Mouse (Mus musculus) limb, embryonic 15.5 days (tissue): Measurements from ENCODE around the gene Rph3al. TPM values are rescaled to one million over a fixed set of nuclear protein-coding genes. Genes with fewer than 3 reads are reported as not detected.

Source experiments
- ATAC-seq: fragments of 200-750 bp; cut with Nextera tagmentation; 2 replicates; pipeline ENCODE4 v1.8.0; 2017; ENCODE audit warnings: low read depth, moderate TSS enrichment; ENCODE audit not compliant: insufficient number of reproducible peaks, low FRiP score, low TSS enrichment
- H3K27ac ChIP-seq: fragments of 300-500 bp; sonication (generic); 2 replicates; pipeline ENCODE4 v1.5.1; 2015; ENCODE audit warnings: moderate library complexity, mild to moderate bottlenecking, inconsistent platforms
- H3K27me3 ChIP-seq: fragments of 300-500 bp; sonication (generic); 2 replicates; pipeline ENCODE4 v1.6.1; 2015; ENCODE audit warnings: inconsistent platforms
- H3K36me3 ChIP-seq: fragments of 300-500 bp; sonication (generic); 2 replicates; pipeline ENCODE4 v1.6.1; 2015; ENCODE audit warnings: inconsistent platforms
- H3K4me1 ChIP-seq: fragments of 300-500 bp; sonication (generic); 2 replicates; pipeline ENCODE4 v1.6.1; 2015; ENCODE audit warnings: inconsistent platforms
- H3K4me2 ChIP-seq: fragments of 300-500 bp; sonication (generic); 2 replicates; pipeline ENCODE4 v1.6.1; 2015; ENCODE audit warnings: mild to moderate bottlenecking, inconsistent platforms
- H3K4me3 ChIP-seq: fragments of 300-500 bp; sonication (generic); 2 replicates; pipeline ENCODE4 v1.5.1; 2015; ENCODE audit warnings: mild to moderate bottlenecking, inconsistent platforms
- H3K9ac ChIP-seq: fragments of 300-500 bp; sonication (generic); 2 replicates; pipeline ENCODE4 v1.6.1; 2015; ENCODE audit warnings: inconsistent platforms
- H3K9me3 ChIP-seq: fragments of 300-500 bp; sonication (generic); 2 replicates; pipeline ENCODE4 v1.6.1; 2016; ENCODE audit warnings: inconsistent platforms
- WGBS: fragments of 180-500 bp; shearing (Covaris S2); methylation state at CpG from one replicate; pipeline ENCODE4 v1.1.7; 2015; 5-methylcytosine and 5-hydroxymethylcytosine counted together
- polyA plus RNA-seq: library from polyadenylated mRNA; unstranded; fragments of >200 nt; fragmentation: Nextera tagmentation; extraction: Ambion mirVana; gene quantifications from 2 replicates; pipeline ENCODE4 v1.2.1, GENCODE M21; 2015

The Rph3al gene
- polyA plus RNA-seq, 1 experiment from 2014 or later = 1.9 TPM

DNA sequence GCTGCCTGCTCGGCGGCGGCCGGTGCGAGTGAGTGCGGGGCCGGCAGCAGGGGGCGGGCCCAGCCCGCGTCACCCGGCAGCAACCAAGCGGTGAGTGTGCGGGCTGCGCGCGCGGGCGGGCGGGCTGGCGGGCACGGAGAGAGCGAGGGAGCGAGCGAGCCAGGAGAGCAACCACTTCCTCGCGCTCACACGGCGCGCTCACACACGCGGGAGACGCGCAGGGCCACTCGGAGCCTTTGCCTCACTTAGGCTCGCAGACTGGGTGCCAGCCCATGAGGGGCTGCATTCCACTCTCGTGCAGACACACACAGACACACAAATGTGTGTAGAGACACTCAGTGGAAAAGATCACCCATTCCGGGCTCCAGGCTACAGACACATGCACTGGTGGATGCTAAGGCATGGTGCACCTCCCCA is 142.2 kb downstream of the Rph3al start, which contains the start of gene Doc2b:
Doc2b (minus strand) TSS at position 21 of the 417 bp plus-strand sequence.
- WGBS = 3% methylated on average over 29 of the region's 37 CpGs
- Histone ChIP-seq H3K9ac (peak within 1 kb of the TSS; percentile 47), H3K27ac (no peak within 1 kb of the TSS), H3K4me2 (peak within 1 kb of the TSS; percentile 76), H3K4me1 (peaks cover 22% of the 10 kb centered on the region), H3K4me3 (peak within 1 kb of the TSS; percentile 53), H3K36me3 (no peaks in the 10 kb centered on the region), H3K9me3 (no peaks in the 10 kb centered on the region), H3K27me3 (peaks cover 55% of the 10 kb centered on the region)
- peak; percentile 37; the same call in 1 of the 2 replicates for ATAC-seq

GRCm38 (mm10) chr11:75795321-75795636 is 142.9 kb downstream of the Rph3al start:
- 1% methylated on average over 35 of the region's 42 CpGs for WGBS
- Histone ChIP-seq H3K9me3 (no peaks in the 10 kb centered on the region), H3K4me1 (peaks cover 22% of the 10 kb centered on the region), H3K9ac (peak overlapping the region; percentile 47), H3K4me2 (peak overlapping the region; percentile 76), H3K36me3 (no peaks in the 10 kb centered on the region), H3K27ac (no peak overlapping the region), H3K4me3 (peak overlapping the region; percentile 53), H3K27me3 (peaks cover 55% of the 10 kb centered on the region)
- no peak for ATAC-seq

GRCm38 (mm10) chr11:75794602-75795320 is 143.5 kb downstream of the Rph3al start:
- Histone ChIP-seq H3K9ac (peak overlapping the region; percentile 47), H3K4me2 (peak overlapping the region; percentile 76), H3K9me3 (no peaks in the 10 kb centered on the region), H3K27ac (no peak overlapping the region), H3K27me3 (peaks cover 55% of the 10 kb centered on the region), H3K36me3 (no peaks in the 10 kb centered on the region), H3K4me3 (peak overlapping the region; percentile 53), H3K4me1 (peaks cover 22% of the 10 kb centered on the region)
- WGBS = 6% methylated on average over 45 of the region's 45 CpGs
- no peak for ATAC-seq

DNA sequence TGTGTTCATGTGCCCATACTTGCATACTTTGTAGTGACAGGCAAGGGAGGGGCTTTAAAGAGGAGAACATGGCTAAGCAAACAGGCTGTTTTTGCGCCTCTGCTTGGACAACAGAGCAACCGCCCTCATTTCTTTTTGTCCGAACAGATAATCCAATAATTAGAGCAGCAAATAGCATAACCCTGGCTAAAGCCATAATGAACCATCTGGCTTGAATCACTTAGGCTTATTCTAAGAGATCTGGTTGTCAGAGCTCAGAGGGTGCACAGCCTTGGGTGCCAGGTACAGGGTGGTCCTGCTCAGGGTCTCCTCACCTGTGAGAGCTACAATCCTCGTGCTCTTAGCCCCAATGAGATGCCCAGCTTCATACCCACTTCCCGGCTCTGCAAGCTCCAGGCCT is 144.9 kb downstream of the Rph3al start:
- H3K4me3 ChIP-seq = no peak overlapping the region
- no peaks in the 10 kb centered on the region for H3K36me3 ChIP-seq
- H3K9ac ChIP-seq = no peak overlapping the region
- no peak for ATAC-seq
- WGBS = 65% methylated on average over 5 of the region's 5 CpGs
- no peak overlapping the region for H3K4me2 ChIP-seq
- H3K27ac ChIP-seq = no peak overlapping the region
- no peaks in the 10 kb centered on the region for H3K9me3 ChIP-seq
- H3K27me3 ChIP-seq = peaks cover 60% of the 10 kb centered on the region
- H3K4me1 ChIP-seq = peaks cover 22% of the 10 kb centered on the region

DNA sequence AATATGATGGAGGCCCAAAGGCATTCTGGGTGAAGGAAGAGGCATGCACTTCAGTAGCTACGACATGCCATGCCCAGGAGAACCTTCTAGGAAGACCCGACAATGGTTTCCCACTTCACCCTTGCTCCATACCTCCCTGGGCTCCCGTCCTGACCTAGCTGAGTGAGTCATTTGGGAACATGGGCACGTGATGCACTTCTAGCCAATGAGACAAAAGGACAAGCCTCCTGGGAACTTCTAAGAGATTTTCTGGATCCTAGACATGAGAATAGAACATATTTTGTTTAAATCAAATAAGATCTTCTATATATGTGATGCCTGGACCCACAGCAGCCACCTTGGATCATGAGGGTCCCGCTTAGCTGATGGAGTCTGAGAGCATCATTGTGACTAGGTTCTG is 145.7 kb downstream of the Rph3al start:
- Histone ChIP-seq H3K4me3 (no peak overlapping the region), H3K4me2 (no peak overlapping the region), H3K4me1 (peaks cover 22% of the 10 kb centered on the region), H3K27ac (no peak overlapping the region), H3K9me3 (no peaks in the 10 kb centered on the region), H3K9ac (no peak overlapping the region), H3K27me3 (peaks cover 60% of the 10 kb centered on the region), H3K36me3 (no peaks in the 10 kb centered on the region)
- WGBS = 72% methylated on average over 5 of the region's 5 CpGs
- no peak for ATAC-seq

GRCm38 (mm10) chr11:75785897-75786296 is 152.3 kb downstream of the Rph3al start:
- 0 out of 2 replicates have a peak, but pooled peaks cover 2% of the 10 kb centered on the region for H3K4me1 ChIP-seq
- WGBS = 78% methylated on average over 8 of the region's 8 CpGs
- H3K27ac ChIP-seq = no peak overlapping the region
- no peak overlapping the region for H3K4me2 ChIP-seq
- H3K9me3 ChIP-seq = no peaks in the 10 kb centered on the region
- ATAC-seq = no peak
- H3K9ac ChIP-seq = no peak overlapping the region
- H3K4me3 ChIP-seq = no peak overlapping the region
- no peaks in the 10 kb centered on the region for H3K36me3 ChIP-seq
- peaks cover 5% of the 10 kb centered on the region; the same call in 1 of the 2 replicates for H3K27me3 ChIP-seq

DNA sequence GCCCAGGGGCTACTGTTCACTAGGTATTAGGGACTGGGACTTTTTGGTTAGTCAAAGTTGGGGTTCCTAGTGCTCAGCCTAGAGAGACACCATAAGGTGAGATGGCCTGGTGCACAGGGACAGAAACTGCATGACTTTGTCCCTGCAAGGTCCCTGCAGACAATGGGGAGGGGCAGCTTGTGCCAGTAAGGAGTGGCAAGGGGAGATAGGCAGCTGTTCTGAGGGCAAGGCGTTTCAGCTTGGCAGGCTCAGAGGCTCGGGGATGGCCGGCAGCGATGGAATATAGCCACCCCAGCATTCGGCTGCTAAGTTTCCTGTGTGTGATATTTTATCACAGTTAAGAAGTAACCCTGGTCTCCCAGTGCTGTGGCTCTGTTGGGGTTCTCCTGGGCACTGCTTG is 154.4 kb downstream of the Rph3al start:
- no peak overlapping the region for H3K9ac ChIP-seq
- no peaks in the 10 kb centered on the region for H3K36me3 ChIP-seq
- H3K9me3 ChIP-seq = no peaks in the 10 kb centered on the region
- no peak overlapping the region for H3K4me3 ChIP-seq
- 0 out of 2 replicates have a peak, but pooled peaks cover 2% of the 10 kb centered on the region for H3K4me1 ChIP-seq
- no peak overlapping the region for H3K27ac ChIP-seq
- no peak for ATAC-seq
- no peaks in the 10 kb centered on the region for H3K27me3 ChIP-seq
- no peak overlapping the region for H3K4me2 ChIP-seq
- WGBS = 88% methylated on average over 5 of the region's 5 CpGs

DNA sequence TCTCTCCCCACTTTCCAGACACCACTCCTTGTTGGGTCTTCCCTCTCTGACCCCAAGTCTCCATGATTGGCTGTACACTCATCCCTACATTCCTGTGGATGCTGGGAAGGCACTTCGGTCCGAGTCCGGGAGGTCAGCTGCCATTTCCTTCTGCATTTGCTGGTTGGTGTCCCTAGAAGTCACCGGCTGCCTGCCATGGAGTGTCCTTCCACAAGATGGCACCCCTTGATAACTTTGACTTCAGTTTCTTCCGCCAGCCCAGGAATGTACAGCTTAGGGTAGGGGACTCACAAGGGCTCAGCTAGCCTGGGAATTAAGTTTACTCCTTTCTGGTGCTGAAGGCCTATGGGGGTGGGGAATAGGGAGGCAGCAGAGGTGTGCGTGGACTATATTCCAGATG is 156.3 kb downstream of the Rph3al start:
- no peaks in the 10 kb centered on the region for H3K36me3 ChIP-seq
- 19% methylated on average over 6 of the region's 6 CpGs for WGBS
- no peaks in the 10 kb centered on the region for H3K27me3 ChIP-seq
- H3K4me1 ChIP-seq = 0 out of 2 replicates have a peak, but pooled peaks cover 2% of the 10 kb centered on the region
- no peaks in the 10 kb centered on the region for H3K9me3 ChIP-seq
- no peak overlapping the region for H3K4me2 ChIP-seq
- H3K27ac ChIP-seq = no peak overlapping the region
- no peak overlapping the region for H3K4me3 ChIP-seq
- ATAC-seq = no peak
- no peak overlapping the region for H3K9ac ChIP-seq

Other genes starting within 250 kb of the Rph3al start
- 697 and 700 TPM in 2 replicates for gene Ywhae, start 205.6 kb downstream of the Rph3al start, polyA plus RNA-seq
- 0.89 and 1.6 TPM in 2 replicates for gene Doc2b, start 142.4 kb downstream of the Rph3al start, polyA plus RNA-seq
- 0.84 and 1.1 TPM in 2 replicates for gene 1700016K19Rik, start 61.5 kb upstream of the Rph3al start, polyA plus RNA-seq
- gene Rflnb, start 89.4 kb upstream of the Rph3al start, polyA plus RNA-seq = 51.0 and 59.4 TPM in 2 replicates
- gene Vps53, start 241.2 kb upstream of the Rph3al start, polyA plus RNA-seq = 43.5 and 44.3 TPM in 2 replicates
- gene Fam57a, start 241.2 kb upstream of the Rph3al start, polyA plus RNA-seq = 98.1 and 106 TPM in 2 replicates